Mouse (Mus musculus): Measurements from ENCODE around the gene Lrtm2. TPM values are rescaled to one million over a fixed set of nuclear protein-coding genes. Genes with fewer than 3 reads are reported as not detected.

Gene Lrtm2
- polyA plus RNA-seq (2017; shearing (Covaris generic)), result 0.20 TPM

GRCm38 (mm10) chr6:119330506-119330905, at the start of gene Lrtm2:
Gene Lrtm2 (minus strand): TSS chr6:119330766.

Other genes with a start within 250 kb of the Lrtm2 start
- gene Dcp1b, start 155.5 kb downstream of the Lrtm2 start, polyA plus RNA-seq (2017; shearing (Covaris generic)), result 22.9 TPM
- gene Cacna1c, start 134.3 kb downstream of the Lrtm2 start, polyA plus RNA-seq (2017; shearing (Covaris generic)), result 0.93 TPM
- gene Cacna2d4, start 94.2 kb downstream of the Lrtm2 start, polyA plus RNA-seq (2017; shearing (Covaris generic)), result 14.3 TPM
- 15.6 TPM for gene Adipor2, start 86.9 kb upstream of the Lrtm2 start, polyA plus RNA-seq (2017; shearing (Covaris generic))
- gene Fbxl14, start 148.9 kb upstream of the Lrtm2 start, polyA plus RNA-seq (2017; shearing (Covaris generic)), result 87.5 TPM
- gene Wnt5b, start 213.6 kb upstream of the Lrtm2 start, polyA plus RNA-seq (2017; shearing (Covaris generic)), result 0.28 TPM

Data from CD4-positive, CD25-positive, alpha-beta regulatory T cell (primary cell).